Mouse (Mus musculus) gastrocnemius, postnatal 14 days (tissue): ENCODE measurements around the gene Dcxr. TPM values are rescaled to one million over a fixed set of nuclear protein-coding genes. Genes with fewer than 3 reads are reported as not detected.

Source experiments
- DNase-seq: peaks from one replicate; pipeline ENCODE4 v3.0.0; 2021; ENCODE audit warnings: mixed read lengths
- intact Hi-C: fragments of 180-260 bp; cut with DNase I; formaldehyde crosslinking; loops from one replicate; pipeline ENCODE4 v1.15.1; 2025; ENCODE audit warnings: low total_unique reads
- total RNA-seq, 2 experiments: library from RNA; stranded (reverse); gene quantifications; 2 replicates each; pipeline ENCODE4 v1.2.3; 2021

Dcxr gene
- total RNA-seq, 2 experiments from 2014 or later: 5.4 to 6.2 TPM

- DNase-seq: peak; percentile 96
- intact Hi-C loops: no loop called here
Observed at GRCm38 (mm10) chr11:120713580-120714518, 13.2 kb downstream of the Dcxr start, which contains the start of the genes Cenpx and Lrrc45. Gene Cenpx, minus strand, starts transcription at chr11:120713738. Gene Lrrc45, plus strand, starts transcription at chr11:120713925.

- intact Hi-C loops: no loop called here
- DNase-seq: peak; percentile 60
Observed at GRCm38 (mm10) chr11:120712771-120713568, 14.1 kb downstream of the Dcxr start.

GRCm38 (mm10) chr11:120711980-120712604 is 15.0 kb downstream of the Dcxr start:
- no peak for DNase-seq
- intact Hi-C loops: loop anchor here (2.0 kb wide), 1 partner anchor 51 kb away; the partner anchor contains the start of gene Notum

GRCm38 (mm10) chr11:120710672-120711071 is 16.4 kb downstream of the Dcxr start:
- intact Hi-C loops: loop anchor here (2.0 kb wide), 1 partner anchor 50 kb away; the partner anchor contains the start of gene Notum
- no peak for DNase-seq

GRCm38 (mm10) chr11:120709551-120709950 is 17.5 kb downstream of the Dcxr start:
- intact Hi-C loops: no loop called here

GRCm38 (mm10) chr11:120707969-120708368 is 19.1 kb downstream of the Dcxr start:
- DNase-seq: no peak
- intact Hi-C loops: no loop called here

More at GRCm38 (mm10) chr11:120709551-120709950, 17.5 kb downstream of the Dcxr start:
- DNase-seq: no peak

- intact Hi-C loops: no loop called here
- no peak for DNase-seq
Observed at GRCm38 (mm10) chr11:120707225-120707624, 19.9 kb downstream of the Dcxr start.

GRCm38 (mm10) chr11:120706120-120706519 is 21.0 kb downstream of the Dcxr start:
- intact Hi-C loops: no loop called here
- DNase-seq: no peak

- no peak for DNase-seq
- intact Hi-C loops: no loop called here
Observed at GRCm38 (mm10) chr11:120704486-120705325, 22.4 kb downstream of the Dcxr start.

GRCm38 (mm10) chr11:120703696-120704454 is 23.2 kb downstream of the Dcxr start:
- no peak for DNase-seq
- intact Hi-C loops: no loop called here

- intact Hi-C loops: no loop called here
- DNase-seq: peak; percentile 73
Observed at GRCm38 (mm10) chr11:120697741-120698140, 29.3 kb downstream of the Dcxr start.

- no peak for DNase-seq
- intact Hi-C loops: no loop called here
Observed at GRCm38 (mm10) chr11:120696568-120696967, 30.5 kb downstream of the Dcxr start.

GRCm38 (mm10) chr11:120695641-120696040 is 31.4 kb downstream of the Dcxr start:
- intact Hi-C loops: no loop called here
- no peak for DNase-seq

GRCm38 (mm10) chr11:120695184-120695583 is 31.9 kb downstream of the Dcxr start:
- intact Hi-C loops: no loop called here
- no peak for DNase-seq

GRCm38 (mm10) chr11:120693461-120693860 is 33.6 kb downstream of the Dcxr start:
- intact Hi-C loops: no loop called here
- no peak for DNase-seq

GRCm38 (mm10) chr11:120692471-120693011 is 34.5 kb downstream of the Dcxr start:
- peak; percentile 52 for DNase-seq
- intact Hi-C loops: no loop called here

GRCm38 (mm10) chr11:120689365-120689764 is 37.7 kb downstream of the Dcxr start:
- intact Hi-C loops: no loop called here
- no peak for DNase-seq
